Mouse (Mus musculus) cerebellum, adult 9-11 months (tissue): ENCODE results near the gene Reck.

Experiments
- DNase-seq: peaks from one replicate; pipeline ENCODE4 v3.0.0; 2022

Reck gene

DNA sequence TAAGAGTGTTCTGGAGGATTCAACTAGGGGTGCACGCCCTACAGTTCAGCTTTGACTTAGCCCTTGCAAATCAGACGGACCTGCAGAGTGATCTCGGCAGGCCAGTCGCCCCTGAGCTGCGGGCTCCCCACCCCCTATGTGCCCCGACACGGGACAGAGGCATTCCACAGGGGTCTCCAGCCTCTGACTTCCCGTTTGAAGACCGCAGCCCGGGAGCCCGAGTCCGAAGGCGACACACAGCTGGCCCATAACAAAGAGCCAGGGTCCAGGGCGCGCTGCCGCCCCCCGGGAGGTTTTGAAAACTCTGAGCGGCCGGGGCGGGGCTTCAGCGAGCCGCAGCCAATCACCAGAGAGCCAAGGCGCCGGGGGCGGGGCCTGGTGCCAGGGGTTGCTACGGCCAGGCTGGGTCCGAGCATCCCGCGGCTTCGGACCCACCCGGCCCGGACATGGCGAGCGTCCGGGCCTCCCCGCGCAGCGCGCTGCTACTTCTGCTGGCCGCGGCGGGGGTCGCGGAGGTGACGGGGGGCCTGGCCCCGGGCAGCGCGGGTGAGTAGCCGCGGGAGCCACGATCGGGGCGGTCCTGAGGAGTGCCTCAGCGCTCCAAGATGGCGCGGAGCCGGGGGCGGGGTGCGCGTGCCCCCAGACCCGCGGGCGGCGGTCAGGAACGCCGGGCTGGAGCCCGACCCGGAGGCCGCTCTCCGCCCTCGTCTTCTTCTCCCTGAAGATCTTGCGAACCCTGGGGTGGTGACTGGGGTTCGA lies at the start of gene Reck:
Reck (plus strand) TSS at position 371 of the 759 bp plus-strand sequence.
- DNase-seq: peak; percentile 74

DNA sequence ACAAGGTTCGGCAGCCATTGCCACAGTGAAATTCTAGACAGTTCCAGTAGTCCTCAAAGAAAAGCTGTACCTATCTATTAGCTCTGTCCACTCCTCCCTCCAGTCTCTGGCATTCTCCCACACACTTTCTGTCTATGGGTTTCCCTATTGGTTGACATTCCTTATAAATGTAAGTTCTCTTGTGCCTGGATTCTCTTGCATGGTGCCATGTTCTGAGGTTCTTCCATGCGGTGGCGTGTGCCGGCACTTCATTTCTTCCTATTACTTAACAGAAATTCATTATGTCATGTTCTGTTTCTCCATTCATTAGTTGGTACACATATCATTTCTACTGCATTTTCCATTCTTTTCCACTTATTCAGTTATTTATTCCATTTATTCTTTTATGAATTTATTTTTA lies 46.5 kb upstream of the Reck start:
- no peak for DNase-seq

GRCm38 (mm10) chr4:43832031-43832430 lies 43.3 kb upstream of the Reck start:
- no peak for DNase-seq

DNA sequence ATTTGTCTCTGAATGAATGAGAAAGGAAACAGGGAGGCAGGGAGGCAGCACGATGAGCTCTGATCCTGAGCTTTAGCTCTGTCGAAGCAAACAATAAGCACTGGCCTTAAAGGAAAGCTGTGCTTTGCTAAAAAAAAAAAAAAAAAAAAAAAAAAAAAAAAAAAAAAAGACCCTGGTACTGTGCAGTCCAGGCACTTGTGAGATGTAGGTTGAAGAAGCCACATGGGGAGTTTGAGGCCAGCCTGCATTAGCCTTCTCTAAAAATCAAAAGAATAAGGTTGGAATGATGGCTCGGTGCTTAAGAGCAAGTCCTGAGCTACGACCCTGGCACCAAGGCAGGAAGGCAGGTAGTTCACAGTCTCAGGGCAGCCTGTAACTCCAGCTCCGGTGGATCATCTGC lies 41.6 kb upstream of the Reck start:
- no peak for DNase-seq

DNA sequence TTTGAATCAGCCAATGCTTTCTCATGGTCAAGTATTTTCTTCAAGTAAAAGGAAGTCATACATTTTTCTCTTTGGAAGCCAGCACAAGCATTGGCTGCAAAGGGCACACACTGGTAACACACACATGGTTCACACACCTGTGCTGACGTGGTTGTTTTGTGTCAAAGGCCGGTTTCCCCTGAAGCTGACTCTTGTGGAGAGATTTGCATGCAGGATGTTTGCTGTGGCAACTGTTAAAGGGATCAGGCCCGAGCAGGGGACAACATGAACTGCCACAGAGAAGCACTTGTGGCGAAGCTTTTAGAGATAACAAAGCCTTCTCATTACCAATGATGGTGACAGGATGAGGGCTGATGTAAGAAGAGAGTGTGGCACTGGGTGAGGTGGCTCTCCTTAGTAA lies 40.6 kb upstream of the Reck start:
- DNase-seq: no peak

- DNase-seq: no peak
Observed at GRCm38 (mm10) chr4:43838326-43838725, 37.0 kb upstream of the Reck start.

DNA sequence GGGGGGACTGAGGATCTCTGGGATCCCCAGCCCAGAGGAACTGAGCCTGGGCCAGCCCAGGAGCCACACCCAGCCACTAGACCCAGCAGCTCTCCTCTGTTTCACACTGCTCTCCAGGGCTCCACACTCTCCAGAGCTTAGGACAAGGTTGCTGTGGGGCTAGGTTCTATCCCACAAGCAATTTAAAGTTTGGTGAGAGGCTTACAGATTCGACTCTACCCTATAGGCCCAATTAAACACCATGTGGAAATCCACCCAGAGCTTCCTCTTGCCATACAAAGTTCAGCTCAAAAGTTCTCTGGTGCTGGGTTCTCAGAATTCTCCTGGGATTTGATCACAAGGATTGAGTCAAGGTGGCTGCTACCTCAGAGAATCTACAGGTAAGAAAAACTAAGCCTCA lies 35.2 kb upstream of the Reck start, which contains the start of gene Olfr157:
Olfr157 (minus strand) TSS at position 101 of the 400 bp plus-strand sequence.
- no peak for DNase-seq

DNA sequence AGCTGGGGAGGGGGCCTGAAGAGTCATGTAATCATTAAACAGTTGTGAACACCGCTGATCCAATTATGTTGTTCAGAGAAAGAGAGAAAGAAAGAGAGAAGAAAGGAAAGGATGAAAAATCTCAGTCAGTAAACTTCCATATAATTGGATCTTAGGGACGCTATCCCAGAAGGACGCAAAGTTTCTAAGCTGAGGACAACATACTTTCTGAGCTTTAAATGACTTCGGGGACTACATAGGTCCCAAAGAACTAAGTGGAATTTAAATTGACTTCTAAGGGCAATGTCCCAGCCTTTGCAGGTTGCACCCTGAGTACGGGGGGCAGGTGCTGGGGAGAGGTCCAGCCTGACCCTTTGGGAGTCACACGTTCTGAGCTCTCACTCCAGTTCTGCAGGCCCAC lies 24.1 kb upstream of the Reck start, which contains the start of gene Olfr155:
Olfr155 (plus strand) TSS at position 301 of the 400 bp plus-strand sequence.
- no peak for DNase-seq

- DNase-seq: no peak
Observed at GRCm38 (mm10) chr4:43854101-43854500, 21.2 kb upstream of the Reck start.

GRCm38 (mm10) chr4:43859886-43860285 lies 15.4 kb upstream of the Reck start:
- DNase-seq: no peak

DNA sequence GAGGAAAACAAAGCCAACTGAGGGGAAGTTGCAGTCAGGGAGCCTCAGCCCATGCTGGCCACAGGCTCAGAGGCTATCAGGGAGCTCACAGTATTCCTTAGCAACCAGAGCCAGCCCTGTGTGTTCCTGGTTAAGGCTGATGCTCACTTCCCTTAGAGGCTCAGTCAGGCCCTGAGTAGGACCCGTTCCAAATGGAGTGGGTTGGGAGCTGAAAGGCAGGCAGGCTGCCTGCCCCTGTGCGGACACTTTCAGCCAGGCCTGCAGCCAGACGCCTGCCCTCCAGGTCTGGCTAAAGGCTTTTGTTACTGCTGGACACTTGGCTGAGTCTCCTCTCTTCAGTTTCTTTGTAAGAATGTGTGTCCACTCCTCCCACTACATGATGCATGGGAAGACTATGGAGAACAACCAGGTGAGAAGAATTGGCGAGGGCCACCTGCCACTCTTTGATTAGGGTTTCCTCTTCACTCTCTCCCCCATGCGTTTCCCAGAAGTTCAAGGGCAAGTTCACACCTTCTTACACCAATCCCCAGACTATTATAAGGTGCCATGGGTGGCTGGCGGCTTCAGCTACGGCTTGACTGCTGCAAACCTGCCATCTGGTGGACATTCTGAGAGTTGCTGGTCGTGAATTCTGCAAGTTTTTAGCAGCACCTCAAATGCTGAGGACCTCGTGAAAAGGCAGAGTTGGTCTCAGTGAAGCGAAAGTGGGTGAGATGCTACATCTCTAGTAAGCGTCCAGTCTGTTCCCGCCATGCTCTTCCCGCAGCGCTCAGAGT lies 14.4 kb upstream of the Reck start:
- DNase-seq: peak; percentile 30

GRCm38 (mm10) chr4:43863298-43863697 lies 12.0 kb upstream of the Reck start:
- DNase-seq: no peak

DNA sequence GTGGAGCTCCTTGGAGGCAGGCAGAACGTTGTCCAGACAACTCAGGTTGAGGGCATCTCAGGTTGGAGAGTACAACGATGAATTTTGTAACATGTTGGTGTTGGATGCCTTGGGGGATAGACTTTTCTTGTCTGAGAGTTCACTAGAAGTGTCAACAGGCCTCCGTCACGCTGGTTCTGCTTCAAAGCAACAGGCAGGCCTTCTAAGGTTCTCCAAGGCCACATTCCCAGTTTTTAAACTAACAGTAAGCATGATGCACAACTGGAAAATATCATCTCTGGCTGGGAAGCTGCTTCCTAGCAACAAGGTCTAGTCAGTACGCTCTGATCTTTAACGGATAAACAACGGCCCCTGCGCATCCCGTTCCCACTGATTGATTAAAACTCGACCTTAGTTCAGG lies 5.5 kb upstream of the Reck start:
- no peak for DNase-seq

DNA sequence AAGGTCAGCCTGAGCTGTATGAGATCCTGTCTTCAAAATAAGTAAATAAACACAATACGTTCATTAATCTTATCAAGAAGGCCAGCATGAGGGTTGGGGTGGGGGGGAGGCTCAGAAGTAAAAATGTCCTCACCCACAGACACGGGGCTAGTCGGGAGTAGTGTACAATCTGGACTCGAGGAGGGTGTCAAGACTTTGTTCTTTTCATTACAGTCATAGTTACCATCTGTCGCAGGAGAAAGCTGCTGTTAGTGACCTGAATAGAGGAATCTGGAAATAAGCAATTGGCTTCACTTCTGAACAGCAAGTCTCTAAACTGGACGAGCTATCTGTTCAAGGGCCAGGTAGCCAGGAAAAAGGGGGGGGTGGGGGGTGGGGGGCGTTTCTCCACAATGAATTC lies 829 bp upstream of the Reck start:
- DNase-seq: no peak

DNA sequence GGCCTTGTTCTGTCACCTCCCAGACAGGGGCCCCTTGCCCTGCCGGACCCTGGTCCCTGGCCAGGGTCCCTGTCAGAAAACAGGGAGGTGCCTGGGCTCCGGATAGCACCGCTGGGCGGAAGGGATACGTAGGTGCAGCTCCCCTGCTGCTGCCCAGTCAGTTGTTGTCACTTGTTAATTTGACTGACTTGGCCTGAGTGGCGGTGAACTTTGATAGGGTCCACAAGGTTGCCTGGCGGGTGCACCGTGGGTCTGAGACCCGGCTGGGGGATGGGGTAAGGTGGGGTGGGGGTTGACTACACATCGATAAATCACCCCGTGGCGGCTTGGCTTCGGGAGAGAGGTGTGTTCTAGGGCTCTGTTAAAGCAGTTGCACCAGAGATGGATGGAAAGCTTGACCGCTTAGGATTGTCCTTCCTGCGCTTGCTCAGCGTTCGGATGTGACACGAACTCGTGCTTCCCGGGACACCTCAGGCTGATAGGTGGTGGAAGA lies 635 bp downstream of the Reck start:
- peak; percentile 24 for DNase-seq

- no peak for DNase-seq
Observed at GRCm38 (mm10) chr4:43877230-43877629, 1.9 kb downstream of the Reck start.

DNA sequence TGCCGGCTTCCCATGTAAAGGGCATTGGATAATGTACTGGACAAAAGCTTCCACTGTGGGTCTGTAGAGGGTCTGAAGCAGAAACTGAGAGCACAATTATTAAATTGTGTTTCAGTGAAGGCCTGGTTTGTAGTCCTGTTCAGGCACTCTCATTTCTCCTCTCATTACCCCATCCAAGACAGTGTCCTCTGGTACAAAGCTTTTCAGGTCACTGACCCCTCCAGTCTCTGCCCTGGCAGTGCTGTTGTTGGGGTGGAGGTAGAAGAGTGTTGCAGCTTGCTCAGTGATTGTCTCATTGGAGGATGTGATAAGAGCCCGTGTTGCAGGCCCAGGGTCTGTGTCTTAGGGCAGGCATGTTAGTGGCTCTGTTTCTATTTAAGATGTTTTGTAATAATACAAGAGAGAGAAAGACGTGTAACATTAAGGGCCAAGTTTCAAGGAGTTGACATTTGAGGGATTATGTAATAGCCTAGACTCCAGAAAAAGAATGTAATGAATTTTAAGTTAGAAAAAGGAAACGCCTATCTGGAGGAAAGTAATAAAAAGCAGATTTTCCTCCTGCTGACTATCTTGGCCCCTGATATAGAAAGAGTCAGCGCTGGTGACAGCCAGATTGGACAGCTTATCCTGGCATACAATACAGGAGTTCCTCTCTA lies 2.9 kb downstream of the Reck start:
- no peak for DNase-seq

DNA sequence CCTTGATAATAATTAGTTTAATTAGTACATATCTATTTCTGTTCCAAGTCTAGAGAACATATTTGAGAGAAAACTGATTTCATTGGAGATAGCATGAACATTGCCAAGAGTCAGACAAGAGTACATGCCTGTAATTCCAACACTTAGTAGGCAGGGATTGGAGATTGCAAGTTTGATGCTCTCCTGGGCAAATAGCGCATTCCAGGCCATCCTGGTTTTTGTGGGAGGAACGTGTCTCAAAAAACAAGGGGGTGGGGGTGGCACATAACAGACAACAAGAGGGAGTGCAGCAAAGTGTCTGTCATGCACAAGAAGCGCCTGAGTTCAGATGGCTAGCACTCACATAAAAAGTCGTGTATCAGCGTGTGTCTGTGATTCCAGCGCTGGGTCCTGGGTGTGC lies 4.2 kb downstream of the Reck start:
- DNase-seq: no peak

GRCm38 (mm10) chr4:43884196-43884595 lies 8.9 kb downstream of the Reck start:
- no peak for DNase-seq

- no peak for DNase-seq
Observed at GRCm38 (mm10) chr4:43891247-43891646, 15.9 kb downstream of the Reck start.

GRCm38 (mm10) chr4:43897209-43897608 lies 21.9 kb downstream of the Reck start:
- DNase-seq: no peak

- no peak for DNase-seq
Observed at GRCm38 (mm10) chr4:43899197-43899596, 23.9 kb downstream of the Reck start.

GRCm38 (mm10) chr4:43903690-43904089 lies 28.4 kb downstream of the Reck start:
- no peak for DNase-seq
